In genomic region chr11:101883911-101884310, GRCm38 (mm10) we compare ENCODE assay signal across 16 mouse cellular contexts. TPM values are rescaled to one million over a fixed set of nuclear protein-coding genes. Genes with fewer than 3 reads are reported as not detected.
DNase-seq lines count a peak whose midpoint lies in the region; ATAC-seq and TF ChIP-seq lines count a peak whose summit lies in the region.
"Had no signal": no experiment of that assay in that cellular context is flagged by ENCODE, and none has a peak within 500 bp of the region (broad histone marks: within the 10 kb centered on the region; RNA-seq: fewer than 3 reads in every experiment).

No protein-coding gene starts in this region.

- H3K9me3 ChIP-seq in heart, embryonic 12.5 days (replicated peaks): no peaks in the 10 kb centered on the region
- H3K9me3 ChIP-seq in intestine, embryonic 15.5 days: no peaks in the 10 kb centered on the region
- H3K9me3 ChIP-seq: embryonic facial prominence, embryonic 13.5 days; G1E had no signal

- ATAC-seq in heart, embryonic 12.5 days (ENCODE audit: insufficient number of reproducible peaks, low FRiP score): no peak
- ATAC-seq in intestine, embryonic 15.5 days: no peak
- ATAC-seq in cerebellum, adult (ENCODE audit: insufficient number of reproducible peaks, low FRiP score, low TSS enrichment): no peak
- ATAC-seq: inflammation-experienced regulatory T-cells, adult 6 months had no signal

- peak overlapping the region; percentile 10; the same call in 1 of the 2 replicates for H3K4me2 ChIP-seq in heart, embryonic 12.5 days
- H3K4me2 ChIP-seq in intestine, embryonic 15.5 days (replicated peaks): no peak overlapping the region
- H3K4me2 ChIP-seq: embryonic facial prominence, embryonic 13.5 days had no signal

- 0 out of 2 replicates have a peak overlapping the region, but pooled peaks have one; percentile 53 for H3K9ac ChIP-seq in heart, embryonic 12.5 days
- H3K9ac ChIP-seq in intestine, embryonic 15.5 days: no peak overlapping the region
- H3K9ac ChIP-seq: embryonic facial prominence, embryonic 13.5 days had no signal

- no peaks in the 10 kb centered on the region for H3K27me3 ChIP-seq in heart, embryonic 12.5 days (replicated peaks)
- H3K27me3 ChIP-seq in intestine, embryonic 15.5 days (replicated peaks): peaks cover 21% of the 10 kb centered on the region

- H3K27ac ChIP-seq in heart, embryonic 12.5 days (ENCODE audit: poor library complexity, severe bottlenecking): peak overlapping the region; percentile 93
- H3K27ac ChIP-seq in intestine, embryonic 15.5 days: 0 out of 2 replicates have a peak overlapping the region, but pooled peaks have one; percentile 22
- H3K27ac ChIP-seq in olfactory bulb, adult 2 months (ENCODE audit: insufficient read depth, low read depth, low read length): peak overlapping the region; percentile 24
- H3K27ac ChIP-seq: embryonic facial prominence, embryonic 13.5 days had no signal

- intact Hi-C loops in heart, postnatal 25 days (cut with DNase I): loop anchor here (2.0 kb wide), 1 partner anchor 13 kb away; no protein-coding TSS in a partner anchor

- WGBS in heart, embryonic 12.5 days: 50% methylated on average over 2 of the region's 2 CpGs
- 80% methylated on average over 2 of the region's 2 CpGs for WGBS in intestine, embryonic 15.5 days
- WGBS in olfactory bulb, adult 2 months: 39% methylated on average over 2 of the region's 2 CpGs

- H3K4me3 ChIP-seq in heart, embryonic 12.5 days: no peak overlapping the region
- no peak overlapping the region for H3K4me3 ChIP-seq in intestine, embryonic 15.5 days (replicated peaks)
- H3K4me3 ChIP-seq in olfactory bulb, adult 2 months (ENCODE audit: insufficient read depth, low read depth, low read length): no peak overlapping the region
- H3K4me3 ChIP-seq: embryonic facial prominence, embryonic 13.5 days had no signal

- H3K4me1 ChIP-seq in heart, embryonic 12.5 days (replicated peaks): peaks cover 83% of the 10 kb centered on the region
- peaks cover 47% of the 10 kb centered on the region for H3K4me1 ChIP-seq in intestine, embryonic 15.5 days (replicated peaks)
- H3K4me1 ChIP-seq in olfactory bulb, adult 2 months (ENCODE audit: control insufficient read depth, insufficient read depth, low read length): peaks cover 40% of the 10 kb centered on the region

- H3K36me3 ChIP-seq in heart, embryonic 12.5 days: no peaks in the 10 kb centered on the region
- H3K36me3 ChIP-seq in intestine, embryonic 15.5 days: no peaks in the 10 kb centered on the region
- H3K36me3 ChIP-seq: embryonic facial prominence, embryonic 13.5 days; G1E had no signal

- TF ChIP-seq CTCF in olfactory bulb, adult 2 months (IDR thresholded peaks at IDR 0.05; ENCODE audit: insufficient read depth, low read depth, low read length): no peak

- no peak for TF ChIP-seq POLR2A in olfactory bulb, adult 2 months (IDR thresholded peaks at IDR 0.05; ENCODE audit: insufficient read depth, low read depth, low read length)

- no peak for DNase-seq in heart, postnatal 25 days (ENCODE audit: low spot score)
- peak; percentile 17 for DNase-seq in lung, postnatal 10 days
- no peak for DNase-seq in lung, postnatal 36 days
- DNase-seq: cerebellum, adult 11-12 months; kidney, postnatal 10 days; lung, postnatal 14 days; right cerebral cortex, postnatal 14 days had no signal

RNA-seq across cellular contexts. Expression of gene Meox1, which starts 10.3 kb away (rescaled TPM):
- polyA plus RNA-seq in heart, embryonic 12.5 days (2016; fragmentation: Nextera tagmentation; extraction: Ambion mirVana): 22.7 and 24.1 TPM in 2 replicates
- 1 to 10 TPM; 7.8 to 9.9 TPM for total RNA-seq in heart, postnatal 25 days (2021)
- 4.4 and 4.5 TPM in 2 replicates for polyA plus RNA-seq in intestine, embryonic 15.5 days (2015; fragmentation: Nextera tagmentation; extraction: Ambion mirVana)
- not detected in 2 replicates for polyA plus RNA-seq in olfactory bulb, adult 2 months (2012; ENCODE audit: insufficient read depth, insufficient read length, low replicate concordance, missing spikeins)
- total RNA-seq: G1E; hematopoietic stem cell, adult 5-6 weeks; liver, adult 2 months had no signal
- polyA plus RNA-seq: G1E; inflammation-experienced regulatory T-cells, adult 6 months; liver, adult 2 months had no signal

Comparison
In these comparisons a context has a peak if more than half of its experiments do, and no peak if none do; other contexts are left out.
1. H3K27ac ChIP-seq: peak in every context shown above with its lines; median percentile 93 in heart, embryonic 12.5 days; 24 in olfactory bulb, adult 2 months; 22 in intestine, embryonic 15.5 days.